In genomic region chr1:42041544-42041943, GRCm38 (mm10) we compare ENCODE assay signal across 27 mouse cellular contexts.
DNase-seq lines count a peak whose midpoint lies in the region; ATAC-seq lines count a peak whose summit lies in the region.
"Had no signal": no experiment of that assay in that cellular context is flagged by ENCODE, and none has a peak within 500 bp of the region (broad histone marks: within the 10 kb centered on the region; RNA-seq: fewer than 3 reads in every experiment).

No protein-coding gene starts in this region.

- 64% methylated on average over 2 of the region's 2 CpGs for WGBS in heart, embryonic 10.5 days
- WGBS in hindbrain, embryonic 14.5 days, result 84% methylated on average over 2 of the region's 2 CpGs

- no peak overlapping the region for H3K4me2 ChIP-seq in hindbrain, embryonic 14.5 days (replicated peaks)
- H3K4me2 ChIP-seq: embryonic facial prominence, embryonic 13.5 days; forebrain, embryonic 12.5 days; forebrain, embryonic 15.5 days; heart, embryonic 13.5 days; hindbrain, embryonic 13.5 days had no signal

- no peaks in the 10 kb centered on the region for H3K36me3 ChIP-seq in heart, embryonic 10.5 days
- H3K36me3 ChIP-seq in hindbrain, embryonic 14.5 days (replicated peaks; ENCODE audit: control insufficient read depth, insufficient read depth), result no peaks in the 10 kb centered on the region
- H3K36me3 ChIP-seq: embryonic facial prominence, embryonic 10.5 days; embryonic facial prominence, embryonic 13.5 days; forebrain, embryonic 12.5 days; forebrain, embryonic 15.5 days; heart, embryonic 13.5 days; hindbrain, embryonic 10.5 days; hindbrain, embryonic 13.5 days had no signal

- H3K4me3 ChIP-seq in heart, embryonic 10.5 days, result no peak overlapping the region
- no peak overlapping the region for H3K4me3 ChIP-seq in hindbrain, embryonic 14.5 days (replicated peaks; ENCODE audit: low read length)
- H3K4me3 ChIP-seq: embryonic facial prominence, embryonic 10.5 days; embryonic facial prominence, embryonic 13.5 days; erythroblast, embryonic 14.5 days; forebrain, embryonic 12.5 days; forebrain, embryonic 15.5 days; heart, embryonic 13.5 days; hindbrain, embryonic 10.5 days; hindbrain, embryonic 13.5 days had no signal

- no peak for ATAC-seq in hindbrain, embryonic 14.5 days (ENCODE audit: low FRiP score)
- ATAC-seq: CD4-positive, CD25-positive, alpha-beta regulatory T cell, adult 4 months; forebrain, embryonic 15.5 days; hindbrain, postnatal 0 days; inflammation-experienced regulatory T-cells, adult 6 months; intestine, embryonic 16.5 days had no signal

- no peaks in the 10 kb centered on the region for H3K9me3 ChIP-seq in heart, embryonic 10.5 days
- no peaks in the 10 kb centered on the region for H3K9me3 ChIP-seq in hindbrain, embryonic 14.5 days (ENCODE audit: control insufficient read depth, low read length)
- H3K9me3 ChIP-seq: embryonic facial prominence, embryonic 10.5 days; embryonic facial prominence, embryonic 13.5 days; forebrain, embryonic 12.5 days; forebrain, embryonic 15.5 days; heart, embryonic 13.5 days; hindbrain, embryonic 10.5 days; hindbrain, embryonic 13.5 days had no signal

- no peak overlapping the region for H3K9ac ChIP-seq in hindbrain, embryonic 14.5 days
- H3K9ac ChIP-seq: embryonic facial prominence, embryonic 13.5 days; forebrain, embryonic 12.5 days; forebrain, embryonic 15.5 days; heart, embryonic 13.5 days; hindbrain, embryonic 13.5 days had no signal

- H3K27me3 ChIP-seq in heart, embryonic 10.5 days (ENCODE audit: insufficient read depth, poor library complexity, severe bottlenecking), result no peaks in the 10 kb centered on the region
- H3K27me3 ChIP-seq in hindbrain, embryonic 14.5 days (ENCODE audit: control insufficient read depth, insufficient read depth, low read length), result no peaks in the 10 kb centered on the region
- H3K27me3 ChIP-seq: embryonic facial prominence, embryonic 13.5 days; forebrain, embryonic 12.5 days; forebrain, embryonic 15.5 days; heart, embryonic 13.5 days; hindbrain, embryonic 13.5 days had no signal

- DNase-seq in heart, adult 8-10 months (ENCODE audit: low spot score), result peak; percentile 18
- no peak for DNase-seq in heart, embryonic 10.5 days (ENCODE audit: low spot score)
- peak; percentile 2 to 8 for DNase-seq in heart, postnatal 10 days
- DNase-seq in heart, postnatal 14 days, result no peak
- peak; percentile 2 for DNase-seq in telencephalon, adult 2 months (ENCODE audit: low read depth, low spot score)
- DNase-seq in hindbrain, embryonic 14.5 days (ENCODE audit: low spot score), result no peak
- DNase-seq: adrenal gland, adult 2 months; adrenal gland, postnatal 14 days; cerebellum, adult 11-12 months; cerebellum, adult 8-10 months; cerebellum, postnatal 10 days; cerebellum, postnatal 36 days; embryo, embryonic 11 days; gastrocnemius, postnatal 25 days; kidney, adult 18-20 months had no signal

- intact Hi-C loops in heart, postnatal 10 days (cut with DNase I), result no loop called here
- intact Hi-C loops in heart, postnatal 14 days (cut with DNase I), result no loop called here

- no peaks in the 10 kb centered on the region for H3K4me1 ChIP-seq in heart, embryonic 10.5 days
- no peaks in the 10 kb centered on the region for H3K4me1 ChIP-seq in hindbrain, embryonic 14.5 days (replicated peaks; ENCODE audit: control insufficient read depth, insufficient read depth, low read length)
- H3K4me1 ChIP-seq: embryonic facial prominence, embryonic 10.5 days; embryonic facial prominence, embryonic 13.5 days; forebrain, embryonic 12.5 days; forebrain, embryonic 15.5 days; heart, embryonic 13.5 days; hindbrain, embryonic 10.5 days; hindbrain, embryonic 13.5 days had no signal

- H3K27ac ChIP-seq in heart, embryonic 10.5 days, result no peak overlapping the region
- H3K27ac ChIP-seq in hindbrain, embryonic 14.5 days, result no peak overlapping the region
- H3K27ac ChIP-seq: embryonic facial prominence, embryonic 10.5 days; embryonic facial prominence, embryonic 13.5 days; forebrain, embryonic 12.5 days; forebrain, embryonic 15.5 days; heart, embryonic 13.5 days; hindbrain, embryonic 10.5 days; hindbrain, embryonic 13.5 days; hindbrain, postnatal 0 days had no signal

Comparison
In these comparisons a context has a peak if more than half of its experiments do, and no peak if none do; other contexts are left out.
1. DNase-seq: peak in heart, adult 8-10 months (single experiment), heart, postnatal 10 days (2 of 2) and telencephalon, adult 2 months (single experiment); none in heart, embryonic 10.5 days (single experiment), heart, postnatal 14 days (0 of 2) and hindbrain, embryonic 14.5 days (single experiment).